Mouse (Mus musculus): ENCODE measurements at regions not wholly inside any gene's neighbourhood (a gene's known extent, or its start where the extent isn't known, plus 50 kb on each side); places are given as distances from the start of the nearest gene placed in this dataset.

DNA sequence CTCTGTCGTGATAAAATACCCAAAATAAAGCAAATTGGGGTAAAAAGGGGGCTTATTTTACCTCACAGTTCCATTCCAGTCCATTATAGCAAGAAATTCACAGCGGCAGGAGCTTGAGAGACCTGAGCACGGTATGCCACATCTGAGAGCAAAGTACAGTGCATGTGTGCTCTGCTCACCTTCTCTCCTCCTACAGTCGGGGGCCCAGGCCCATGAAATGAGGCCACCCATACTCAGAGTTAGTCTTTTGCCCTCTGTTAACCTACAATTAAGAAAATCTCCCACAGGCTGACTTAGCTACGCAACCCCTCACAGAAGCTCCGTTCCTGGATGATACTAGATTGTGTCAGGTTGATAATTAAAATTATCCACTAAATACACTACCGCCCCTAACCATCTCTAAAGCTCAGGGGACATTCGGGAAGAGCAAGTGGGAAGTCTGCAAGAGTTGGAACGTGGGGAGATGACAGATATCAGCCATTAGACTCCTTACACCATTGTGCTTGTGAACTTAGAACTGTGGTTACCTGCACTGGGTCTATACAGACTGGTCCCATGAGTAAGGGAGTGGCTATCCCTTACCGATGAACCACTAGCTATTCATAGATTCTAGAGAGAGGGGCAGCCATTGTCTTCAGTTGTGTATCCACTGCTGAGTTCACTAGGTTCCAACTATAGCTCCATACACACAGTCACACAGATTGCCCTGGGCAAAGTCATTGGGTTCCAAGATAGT lies 139.3 kb upstream of the Il12b start:
- 88% methylated on average over 10 of the region's 10 CpGs for whole genome bisulfite sequencing
- ATAC-seq (ENCODE audit: low FRiP score) = no peak

DNA sequence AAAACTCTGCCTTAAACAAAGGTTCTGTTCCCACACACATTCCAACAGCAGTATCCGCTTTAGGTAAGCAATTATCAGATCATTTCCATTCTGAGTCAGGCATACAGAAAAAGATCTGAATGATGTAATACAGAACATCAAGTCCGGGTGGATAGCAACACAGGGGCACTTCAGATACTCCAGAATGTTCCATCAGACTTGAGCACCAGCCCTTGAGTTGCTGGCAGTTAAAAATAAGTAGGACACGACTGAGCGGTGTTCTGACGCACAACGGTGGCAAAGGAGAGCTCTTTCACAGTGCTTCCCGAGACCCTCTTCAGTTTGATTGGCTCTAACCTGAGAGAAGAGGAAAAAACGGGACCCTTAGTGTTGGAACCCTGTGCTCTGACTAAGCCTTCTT lies 138.2 kb upstream of the Il12b start:
- ATAC-seq (ENCODE audit: low FRiP score) = no peak

More for the DNA sequence above, 139.3 kb upstream of the Il12b start:
- DNase-seq (ENCODE audit: low spot score) = no peak
- Histone ChIP-seq H3K4me1 (ENCODE audit: insufficient read depth, low read length) (no peaks in the 10 kb centered on the region), H3K27me3 (ENCODE audit: insufficient read depth, low read length) (no peaks in the 10 kb centered on the region), H3K27ac (ENCODE audit: low read depth, low read length) (no peak overlapping the region), H3K9ac (replicated peaks; ENCODE audit: low read length, poor library complexity, severe bottlenecking) (no peak overlapping the region), H3K36me3 (ENCODE audit: insufficient read depth, low read length) (no peaks in the 10 kb centered on the region), H3K9me3 (ENCODE audit: low read length) (no peaks in the 10 kb centered on the region), H3K4me3 (ENCODE audit: low read depth, low read length) (no peak overlapping the region), H3K4me2 (ENCODE audit: low read depth, low read length, poor library complexity, severe bottlenecking) (no peak overlapping the region)
- TF ChIP-seq CTCF (IDR thresholded peaks at IDR 0.05) = no peak

DNA sequence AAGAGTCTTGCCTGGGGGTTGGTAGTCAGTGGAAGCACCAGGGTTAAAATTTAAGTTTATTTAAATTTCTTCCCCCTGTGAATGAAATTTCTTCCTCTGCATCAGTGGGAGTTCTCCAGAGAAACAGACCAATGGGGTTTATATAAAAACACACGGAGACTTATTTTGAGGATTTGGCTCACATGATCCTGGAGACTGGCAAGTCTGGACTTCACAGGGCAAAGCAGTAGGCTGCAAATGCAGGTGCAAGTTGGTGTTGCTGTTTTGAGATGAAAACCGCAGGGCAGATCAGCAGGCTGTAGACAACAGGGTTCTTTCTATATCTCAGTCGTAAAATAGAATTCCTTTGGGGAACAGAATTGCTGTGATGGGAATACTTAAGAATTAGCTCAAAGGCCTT lies 137.3 kb upstream of the Il12b start:
- TF ChIP-seq CTCF (IDR thresholded peaks at IDR 0.05) = no peak
- no peak overlapping the region for H3K27ac ChIP-seq (ENCODE audit: low read depth, low read length)
- H3K4me3 ChIP-seq (ENCODE audit: low read depth, low read length) = no peak overlapping the region
- no peak for ATAC-seq (ENCODE audit: low FRiP score)
- no peak overlapping the region for H3K4me2 ChIP-seq (ENCODE audit: low read depth, low read length, poor library complexity, severe bottlenecking)
- 79% methylated on average over 3 of the region's 3 CpGs for WGBS
- no peak overlapping the region for H3K9ac ChIP-seq (replicated peaks; ENCODE audit: low read length, poor library complexity, severe bottlenecking)
- no peaks in the 10 kb centered on the region for H3K36me3 ChIP-seq (ENCODE audit: insufficient read depth, low read length)
- no peak for DNase-seq (ENCODE audit: low spot score)
- H3K9me3 ChIP-seq (ENCODE audit: low read length) = no peaks in the 10 kb centered on the region
- no peaks in the 10 kb centered on the region for H3K4me1 ChIP-seq (ENCODE audit: insufficient read depth, low read length)
- H3K27me3 ChIP-seq (ENCODE audit: insufficient read depth, low read length) = no peaks in the 10 kb centered on the region

More for the DNA sequence above, 138.2 kb upstream of the Il12b start:
- no peak for DNase-seq (ENCODE audit: low spot score)
- no peak overlapping the region for H3K4me3 ChIP-seq (ENCODE audit: low read depth, low read length)
- 84% methylated on average over 8 of the region's 8 CpGs for WGBS
- no peak for TF ChIP-seq CTCF (IDR thresholded peaks at IDR 0.05)
- H3K9me3 ChIP-seq (ENCODE audit: low read length) = no peaks in the 10 kb centered on the region
- no peak overlapping the region for H3K4me2 ChIP-seq (ENCODE audit: low read depth, low read length, poor library complexity, severe bottlenecking)
- no peak overlapping the region for H3K9ac ChIP-seq (replicated peaks; ENCODE audit: low read length, poor library complexity, severe bottlenecking)
- no peaks in the 10 kb centered on the region for H3K36me3 ChIP-seq (ENCODE audit: insufficient read depth, low read length)
- no peaks in the 10 kb centered on the region for H3K4me1 ChIP-seq (ENCODE audit: insufficient read depth, low read length)
- no peak overlapping the region for H3K27ac ChIP-seq (ENCODE audit: low read depth, low read length)
- no peaks in the 10 kb centered on the region for H3K27me3 ChIP-seq (ENCODE audit: insufficient read depth, low read length)

DNA sequence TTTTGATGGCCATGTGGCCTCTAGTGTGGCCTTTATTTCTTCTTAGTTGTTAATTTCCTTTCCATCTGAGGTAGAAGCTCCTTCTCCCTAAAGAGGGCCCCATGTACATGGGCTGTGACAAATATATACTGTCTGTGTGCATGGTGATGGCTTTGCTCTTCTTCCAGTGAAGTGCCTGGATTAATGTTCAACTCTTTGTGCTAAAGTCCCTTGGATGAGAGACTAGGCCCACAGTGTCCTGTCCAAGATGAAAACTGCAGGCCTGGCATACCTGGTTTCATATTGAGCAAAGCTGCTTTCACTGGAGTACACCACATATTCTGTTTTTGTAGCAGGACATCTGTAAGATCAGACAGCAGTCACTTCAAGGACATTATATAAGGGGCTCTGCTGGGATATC lies 127.6 kb upstream of the Il12b start:
- H3K4me1 ChIP-seq (ENCODE audit: insufficient read depth, low read length) = no peaks in the 10 kb centered on the region
- no peak for TF ChIP-seq CTCF (IDR thresholded peaks at IDR 0.05)
- no peaks in the 10 kb centered on the region for H3K9me3 ChIP-seq (ENCODE audit: low read length)
- H3K9ac ChIP-seq (replicated peaks; ENCODE audit: low read length, poor library complexity, severe bottlenecking) = no peak overlapping the region
- no peak overlapping the region for H3K27ac ChIP-seq (ENCODE audit: low read depth, low read length)
- no peak overlapping the region for H3K4me3 ChIP-seq (ENCODE audit: low read depth, low read length)
- no peak for DNase-seq (ENCODE audit: low spot score)
- H3K4me2 ChIP-seq (ENCODE audit: low read depth, low read length, poor library complexity, severe bottlenecking) = no peak overlapping the region
- no peaks in the 10 kb centered on the region for H3K27me3 ChIP-seq (ENCODE audit: insufficient read depth, low read length)
- no peaks in the 10 kb centered on the region for H3K36me3 ChIP-seq (ENCODE audit: insufficient read depth, low read length)
- no peak for ATAC-seq (ENCODE audit: low FRiP score)

DNA sequence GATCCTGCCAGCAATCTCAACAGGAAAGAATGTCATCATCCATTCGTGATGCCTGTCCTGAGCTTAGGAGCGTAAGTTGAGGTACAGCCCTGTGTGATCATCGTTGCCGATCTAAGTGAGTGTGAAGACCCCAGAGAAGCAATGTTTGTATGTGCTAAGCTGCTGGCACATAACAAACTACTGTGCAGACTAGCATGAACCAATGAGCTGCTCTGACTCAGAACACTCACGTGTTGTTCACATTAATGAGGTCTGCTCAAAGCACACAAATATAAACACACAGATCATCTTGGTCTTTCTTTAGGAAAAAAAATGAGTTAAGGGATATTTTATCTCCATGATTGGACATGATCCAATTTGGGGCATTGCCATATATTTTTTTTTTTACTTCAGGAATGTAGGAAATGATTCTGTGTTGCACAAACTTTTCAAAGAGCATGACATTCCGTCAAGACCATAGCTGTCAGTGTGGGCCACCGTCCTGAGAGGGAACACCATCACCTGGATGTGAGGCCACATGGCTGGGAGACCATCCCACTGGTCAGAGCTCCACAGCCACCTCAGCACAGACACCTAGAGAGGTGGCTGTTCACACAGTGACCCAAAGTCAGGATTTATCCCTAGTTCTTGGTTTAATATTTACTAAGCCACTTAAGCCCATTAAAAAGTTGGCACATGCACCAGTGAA lies 121.2 kb upstream of the Il12b start:
- H3K9ac ChIP-seq (replicated peaks; ENCODE audit: low read length, poor library complexity, severe bottlenecking) = no peak overlapping the region
- no peaks in the 10 kb centered on the region for H3K27me3 ChIP-seq (ENCODE audit: insufficient read depth, low read length)
- no peak for ATAC-seq (ENCODE audit: low FRiP score)
- TF ChIP-seq CTCF (IDR thresholded peaks at IDR 0.05) = no peak
- no peaks in the 10 kb centered on the region for H3K4me1 ChIP-seq (ENCODE audit: insufficient read depth, low read length)
- H3K27ac ChIP-seq (ENCODE audit: low read depth, low read length) = no peak overlapping the region
- no peaks in the 10 kb centered on the region for H3K36me3 ChIP-seq (ENCODE audit: insufficient read depth, low read length)
- no peak overlapping the region for H3K4me3 ChIP-seq (ENCODE audit: low read depth, low read length)
- 86% methylated on average over 7 of the region's 7 CpGs for WGBS
- no peaks in the 10 kb centered on the region for H3K9me3 ChIP-seq (ENCODE audit: low read length)
- H3K4me2 ChIP-seq (ENCODE audit: low read depth, low read length, poor library complexity, severe bottlenecking) = no peak overlapping the region
- no peak for DNase-seq (ENCODE audit: low spot score)

DNA sequence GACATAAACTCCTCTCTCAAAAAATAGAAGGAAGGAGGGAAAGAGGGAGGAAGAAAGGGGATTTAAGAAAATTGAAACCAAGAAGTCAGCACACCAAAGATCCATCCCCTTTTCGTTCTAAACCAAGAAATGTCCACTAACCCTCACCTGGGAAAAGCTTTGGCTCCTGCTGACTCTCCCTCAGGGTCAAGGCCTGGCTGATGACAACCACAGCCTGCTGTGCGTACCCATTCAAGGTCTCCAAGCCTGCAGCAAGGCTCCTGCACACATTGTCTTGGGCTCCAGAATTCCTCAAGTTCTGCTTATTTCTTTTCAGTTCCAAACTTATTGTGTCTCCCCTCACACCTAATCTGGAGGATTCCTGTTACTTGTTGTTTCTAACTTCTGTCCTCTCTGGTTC lies 113.9 kb upstream of the Il12b start:
- no peak for ATAC-seq (ENCODE audit: low FRiP score)
- TF ChIP-seq CTCF (IDR thresholded peaks at IDR 0.05) = no peak
- 72% methylated on average over 2 of the region's 2 CpGs for WGBS
- no peaks in the 10 kb centered on the region for H3K36me3 ChIP-seq (ENCODE audit: insufficient read depth, low read length)
- H3K9ac ChIP-seq (replicated peaks; ENCODE audit: low read length, poor library complexity, severe bottlenecking) = no peak overlapping the region
- no peak overlapping the region for H3K27ac ChIP-seq (ENCODE audit: low read depth, low read length)
- H3K4me2 ChIP-seq (ENCODE audit: low read depth, low read length, poor library complexity, severe bottlenecking) = no peak overlapping the region
- no peak overlapping the region for H3K4me3 ChIP-seq (ENCODE audit: low read depth, low read length)
- no peaks in the 10 kb centered on the region for H3K27me3 ChIP-seq (ENCODE audit: insufficient read depth, low read length)
- H3K4me1 ChIP-seq (ENCODE audit: insufficient read depth, low read length) = no peaks in the 10 kb centered on the region
- DNase-seq (ENCODE audit: low spot score) = no peak
- no peaks in the 10 kb centered on the region for H3K9me3 ChIP-seq (ENCODE audit: low read length)
